14 mouse cellular contexts compared by ENCODE assay signal in genomic region chr14:25593876-25594275, GRCm38 (mm10).
DNase-seq lines count a peak whose midpoint lies in the region; ATAC-seq lines count a peak whose summit lies in the region.
"Had no signal": no experiment of that assay in that cellular context is flagged by ENCODE, and none has a peak within 500 bp of the region (broad histone marks: within the 10 kb centered on the region; RNA-seq: fewer than 3 reads in every experiment).

No protein-coding gene starts in this region.

- peaks cover 27% of the 10 kb centered on the region for H3K4me1 ChIP-seq in forebrain, embryonic 14.5 days (ENCODE audit: control insufficient read depth, insufficient read depth, low read length)
- H3K4me1 ChIP-seq in limb, embryonic 13.5 days: peaks cover 54% of the 10 kb centered on the region

- no peak overlapping the region for H3K4me2 ChIP-seq in forebrain, embryonic 14.5 days (ENCODE audit: low read length)
- no peak overlapping the region for H3K4me2 ChIP-seq in limb, embryonic 13.5 days (replicated peaks)

- no peak overlapping the region for H3K9ac ChIP-seq in forebrain, embryonic 14.5 days (ENCODE audit: low read length)
- H3K9ac ChIP-seq in limb, embryonic 13.5 days: no peak overlapping the region

- no peaks in the 10 kb centered on the region for H3K9me3 ChIP-seq in forebrain, embryonic 14.5 days (replicated peaks; ENCODE audit: control insufficient read depth, low read length)
- H3K9me3 ChIP-seq in limb, embryonic 13.5 days: no peaks in the 10 kb centered on the region

- WGBS in forebrain, embryonic 14.5 days: 64% methylated on average over 8 of the region's 8 CpGs
- WGBS in limb, embryonic 13.5 days: 50% methylated on average over 8 of the region's 8 CpGs

- intact Hi-C loops in heart, postnatal 10 days (cut with DNase I): no loop called here

- no peaks in the 10 kb centered on the region for H3K27me3 ChIP-seq in forebrain, embryonic 14.5 days (replicated peaks; ENCODE audit: control insufficient read depth, insufficient read depth, low read length)
- no peaks in the 10 kb centered on the region for H3K27me3 ChIP-seq in limb, embryonic 13.5 days

- H3K4me3 ChIP-seq in forebrain, embryonic 14.5 days (ENCODE audit: low read depth, low read length): no peak overlapping the region
- H3K4me3 ChIP-seq in limb, embryonic 13.5 days: no peak overlapping the region
- H3K4me3 ChIP-seq: gastrocnemius, adult 2 months; left cerebral cortex, adult 2 months had no signal

- no peak for ATAC-seq in forebrain, embryonic 14.5 days
- ATAC-seq in limb, embryonic 13.5 days (ENCODE audit: low FRiP score, low read depth): no peak
- no peak for ATAC-seq in erythroid progenitor cell, adult 5-6 weeks (replicated peaks; ENCODE audit: low FRiP score, poor library complexity, severe bottlenecking)

- peak; percentile 92 for DNase-seq in heart, adult 11 months
- no peak for DNase-seq in heart, postnatal 10 days
- DNase-seq in A20 (ENCODE audit: low read depth, low spot score): peak; percentile 45
- peak; percentile 65 for DNase-seq in forebrain, embryonic 14.5 days (ENCODE audit: low spot score)
- DNase-seq in cerebellum, postnatal 14 days: no peak
- DNase-seq in kidney, postnatal 36 days: no peak
- DNase-seq: cerebellum, postnatal 25 days; gastrocnemius, adult 2 months; heart, postnatal 36 days; retina, postnatal 1 day had no signal

- peaks cover 39% of the 10 kb centered on the region for H3K36me3 ChIP-seq in forebrain, embryonic 14.5 days (ENCODE audit: control insufficient read depth, insufficient read depth, low read length)
- peaks cover 87% of the 10 kb centered on the region for H3K36me3 ChIP-seq in limb, embryonic 13.5 days

- peak overlapping the region; percentile 72 for H3K27ac ChIP-seq in forebrain, embryonic 14.5 days (ENCODE audit: low read depth, low read length)
- H3K27ac ChIP-seq in limb, embryonic 13.5 days: peak overlapping the region; percentile 63
- H3K27ac ChIP-seq: gastrocnemius, adult 2 months; left cerebral cortex, adult 2 months; macrophage had no signal

Comparison
In these comparisons a context has a peak if more than half of its experiments do, and no peak if none do; other contexts are left out.
1. DNase-seq: peak in heart, adult 11 months (single experiment), A20 (single experiment) and forebrain, embryonic 14.5 days (single experiment); none in heart, postnatal 10 days (0 of 2), cerebellum, postnatal 14 days (0 of 2) and kidney, postnatal 36 days (0 of 2).